Mouse (Mus musculus) hindbrain, embryonic 14.5 days (tissue): ENCODE data around the gene Pnn. TPM values are rescaled to one million over a fixed set of nuclear protein-coding genes. Genes with fewer than 3 reads are reported as not detected.

Experiments used
- ATAC-seq: fragments of 200-750 bp; cut with Nextera tagmentation; 2 replicates; pipeline ENCODE4 v1.8.0; 2017; ENCODE audit warnings: moderate number of reproducible peaks, mild to moderate bottlenecking, moderate TSS enrichment, moderate library complexity; ENCODE audit not compliant: low FRiP score
- DNase-seq: peaks from one replicate; pipeline ENCODE4 v3.0.0-alpha.2; 2015; ENCODE audit warnings: low spot score
- H3K27ac ChIP-seq: fragments of 300-500 bp; sonication (generic); 2 replicates; pipeline ENCODE4 v1.5.1; 2014; ENCODE audit warnings: mild to moderate bottlenecking, moderate library complexity
- H3K27me3 ChIP-seq: fragments of 300-500 bp; sonication (generic); 2 replicates; pipeline ENCODE4 v1.6.1; 2014; ENCODE audit warnings: mild to moderate bottlenecking, low read length, mixed read lengths; ENCODE audit not compliant: control insufficient read depth, insufficient read depth
- H3K36me3 ChIP-seq: fragments of 300-500 bp; sonication (generic); replicated peaks from 2 replicates; pipeline ENCODE4 v1.6.1; 2014; ENCODE audit not compliant: control insufficient read depth, insufficient read depth
- H3K4me1 ChIP-seq: fragments of 300-500 bp; sonication (generic); replicated peaks from 2 replicates; pipeline ENCODE4 v1.6.1; 2014; ENCODE audit warnings: antibody characterized with exemption, low read length, mixed read lengths; ENCODE audit not compliant: control insufficient read depth, insufficient read depth
- H3K4me2 ChIP-seq: fragments of 300-500 bp; sonication (generic); replicated peaks from 2 replicates; pipeline ENCODE4 v1.6.1; 2014; ENCODE audit warnings: mild to moderate bottlenecking, moderate library complexity
- H3K4me3 ChIP-seq: fragments of 300-500 bp; sonication (generic); replicated peaks from 2 replicates; pipeline ENCODE4 v1.5.1; 2014; ENCODE audit warnings: mild to moderate bottlenecking, low read length
- H3K9ac ChIP-seq: fragments of 300-500 bp; sonication (generic); 2 replicates; pipeline ENCODE4 v1.6.1; 2014
- H3K9me3 ChIP-seq: fragments of 300-500 bp; sonication (generic); 2 replicates; pipeline ENCODE4 v1.6.1; 2016; ENCODE audit warnings: low read length; ENCODE audit not compliant: control insufficient read depth
- WGBS: fragments of 180-500 bp; shearing (Covaris S2); extraction: QIAGEN DNeasy Blood & Tissue Kit; methylation state at CpG from one replicate; pipeline ENCODE4 v1.1.7; 2014; 5-methylcytosine and 5-hydroxymethylcytosine counted together
- polyA plus RNA-seq: library from polyadenylated mRNA; unstranded; fragments of >200 nt; fragmentation: Nextera tagmentation; extraction: Ambion mirVana; gene quantifications from 2 replicates; pipeline ENCODE4 v1.2.1, GENCODE M21; 2014

Gene Pnn
- polyA plus RNA-seq, 1 experiment from 2014 or later = 63.4 TPM

GRCm38 (mm10) chr12:59095104-59096025, 28.7 kb downstream of the Pnn start, which contains the start of gene Mia2:
Mia2 (plus strand) TSS chr12:59095799.
- Histone ChIP-seq H3K36me3 (no peaks in the 10 kb centered on the region), H3K9ac (no peak within 1 kb of the TSS), H3K27me3 (no peaks in the 10 kb centered on the region), H3K4me2 (no peak within 1 kb of the TSS), H3K9me3 (no peaks in the 10 kb centered on the region), H3K4me3 (no peak within 1 kb of the TSS), H3K27ac (no peak within 1 kb of the TSS), H3K4me1 (no peaks in the 10 kb centered on the region)
- WGBS = 79% methylated on average over 19 of the region's 19 CpGs
- DNase-seq = no peak
- no peak for ATAC-seq

- WGBS = 77% methylated on average over 5 of the region's 5 CpGs
- H3K4me3 ChIP-seq = no peak overlapping the region
- H3K4me2 ChIP-seq = no peak overlapping the region
- no peak for ATAC-seq
- H3K4me1 ChIP-seq = no peaks in the 10 kb centered on the region
- no peaks in the 10 kb centered on the region for H3K36me3 ChIP-seq
- H3K9me3 ChIP-seq = no peaks in the 10 kb centered on the region
- DNase-seq = no peak
- H3K9ac ChIP-seq = no peak overlapping the region
- no peaks in the 10 kb centered on the region for H3K27me3 ChIP-seq
- no peak overlapping the region for H3K27ac ChIP-seq
Observed at GRCm38 (mm10) chr12:59104771-59105170, 38.1 kb downstream of the Pnn start.

GRCm38 (mm10) chr12:59105914-59106313, 39.2 kb downstream of the Pnn start:
- H3K27me3 ChIP-seq = no peaks in the 10 kb centered on the region
- no peaks in the 10 kb centered on the region for H3K9me3 ChIP-seq
- H3K27ac ChIP-seq = no peak overlapping the region
- H3K36me3 ChIP-seq = no peaks in the 10 kb centered on the region
- no peak overlapping the region for H3K9ac ChIP-seq
- 86% methylated on average over 6 of the region's 6 CpGs for WGBS
- DNase-seq (no peak), ATAC-seq (no peak)
- no peak overlapping the region for H3K4me3 ChIP-seq
- no peaks in the 10 kb centered on the region for H3K4me1 ChIP-seq
- H3K4me2 ChIP-seq = no peak overlapping the region

GRCm38 (mm10) chr12:59106491-59106890, 39.8 kb downstream of the Pnn start:
- Histone ChIP-seq H3K4me3 (no peak overlapping the region), H3K4me2 (no peak overlapping the region), H3K4me1 (no peaks in the 10 kb centered on the region), H3K9me3 (no peaks in the 10 kb centered on the region), H3K27ac (no peak overlapping the region), H3K27me3 (no peaks in the 10 kb centered on the region), H3K9ac (no peak overlapping the region), H3K36me3 (no peaks in the 10 kb centered on the region)
- WGBS = 92% methylated on average over 5 of the region's 5 CpGs
- ATAC-seq (no peak), DNase-seq (no peak)

GRCm38 (mm10) chr12:59107926-59108325, 41.2 kb downstream of the Pnn start:
- Histone ChIP-seq H3K4me2 (no peak overlapping the region), H3K27me3 (no peaks in the 10 kb centered on the region), H3K4me3 (no peak overlapping the region), H3K4me1 (no peaks in the 10 kb centered on the region), H3K9me3 (no peaks in the 10 kb centered on the region), H3K27ac (no peak overlapping the region), H3K9ac (no peak overlapping the region), H3K36me3 (no peaks in the 10 kb centered on the region)
- no peak for DNase-seq
- 84% methylated on average over 4 of the region's 4 CpGs for WGBS
- ATAC-seq = no peak

GRCm38 (mm10) chr12:59117184-59117583, 50.5 kb downstream of the Pnn start:
- no peaks in the 10 kb centered on the region for H3K36me3 ChIP-seq
- no peak overlapping the region for H3K4me3 ChIP-seq
- H3K27ac ChIP-seq = no peak overlapping the region
- H3K4me2 ChIP-seq = no peak overlapping the region
- H3K9ac ChIP-seq = no peak overlapping the region
- DNase-seq (no peak), ATAC-seq (no peak)
- no peaks in the 10 kb centered on the region for H3K4me1 ChIP-seq
- 90% methylated on average over 3 of the region's 3 CpGs for WGBS
- H3K27me3 ChIP-seq = no peaks in the 10 kb centered on the region
- no peaks in the 10 kb centered on the region for H3K9me3 ChIP-seq

Other genes starting within 250 kb of the Pnn start
- 130 and 144 TPM in 2 replicates for gene Sec23a, start 54.9 kb upstream of the Pnn start, polyA plus RNA-seq
- gene Gemin2, start 53.5 kb upstream of the Pnn start, polyA plus RNA-seq = 11.8 and 13.9 TPM in 2 replicates
- gene Trappc6b, start 5.4 kb upstream of the Pnn start, polyA plus RNA-seq = 110 and 111 TPM in 2 replicates
- gene Mia2, start 28.9 kb downstream of the Pnn start, polyA plus RNA-seq = 34.4 and 38.7 TPM in 2 replicates
- gene Fbxo33, start 152.8 kb downstream of the Pnn start, polyA plus RNA-seq = 10.7 and 11.1 TPM in 2 replicates